In the genomic region with DNA sequence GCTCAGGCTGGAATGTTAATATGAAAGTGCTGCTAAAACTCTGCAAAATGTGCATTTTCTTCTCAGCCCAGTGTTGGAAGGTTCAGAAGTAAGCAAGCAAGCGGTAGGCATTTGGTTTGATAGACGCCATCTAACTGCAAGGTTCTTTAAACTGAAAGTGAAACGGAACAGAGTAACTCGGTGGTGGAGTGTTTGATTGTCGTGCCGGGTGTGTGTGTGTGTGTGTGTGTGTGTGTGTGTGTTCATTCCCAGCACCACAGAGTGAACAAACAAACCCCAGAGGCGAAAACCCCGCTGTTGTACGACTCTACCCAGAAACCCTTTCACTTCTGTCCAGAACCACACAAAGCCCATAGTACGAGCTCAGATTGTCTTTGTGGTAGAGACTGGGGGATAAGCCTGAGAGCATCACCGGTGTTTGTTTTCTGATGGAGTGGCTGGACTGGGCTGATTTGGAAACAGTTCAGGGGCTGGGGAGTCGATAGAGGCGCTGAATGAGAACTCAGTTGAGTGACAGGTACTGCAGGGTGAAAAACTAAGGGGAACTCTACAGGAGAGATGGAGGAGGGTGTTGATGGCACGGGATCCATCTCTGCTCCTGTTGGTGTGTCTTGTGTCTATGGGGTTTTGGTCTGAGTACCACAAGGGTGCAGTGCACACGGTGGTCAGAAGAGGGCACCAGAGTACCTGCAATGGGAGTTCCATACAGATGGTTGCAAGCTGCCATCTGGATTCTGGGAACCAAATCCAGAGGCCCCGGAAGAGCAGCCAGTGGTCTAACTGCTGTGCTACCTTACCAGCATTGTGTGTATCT, we compare ENCODE assay signal across 7 mouse cellular contexts. TPM values are rescaled to one million over a fixed set of nuclear protein-coding genes. Genes with fewer than 3 reads are reported as not detected.
DNase-seq lines count a peak whose midpoint lies in the region; ATAC-seq and TF ChIP-seq lines count a peak whose summit lies in the region.

No protein-coding gene starts in this region.

- WGBS in embryonic facial prominence, embryonic 11.5 days, result 12% methylated on average over 16 of the region's 16 CpGs
- WGBS in kidney, adult 2 months, result 3% methylated on average over 16 of the region's 16 CpGs
- WGBS in limb, embryonic 12.5 days, result 14% methylated on average over 16 of the region's 16 CpGs
- 7% methylated on average over 16 of the region's 16 CpGs for WGBS in midbrain, embryonic 15.5 days
- WGBS in spleen, adult 2 months, result 3% methylated on average over 16 of the region's 16 CpGs

- peak overlapping the region; percentile 67 for H3K9ac ChIP-seq in embryonic facial prominence, embryonic 11.5 days (replicated peaks; ENCODE audit: low read length)
- H3K9ac ChIP-seq in limb, embryonic 12.5 days (replicated peaks), result peak overlapping the region; percentile 79
- peak overlapping the region; percentile 84 for H3K9ac ChIP-seq in midbrain, embryonic 15.5 days

- ATAC-seq in embryonic facial prominence, embryonic 11.5 days (replicated peaks; ENCODE audit: insufficient number of reproducible peaks, low FRiP score, low TSS enrichment, low read depth), result peak; percentile 58; the same call in 1 of the 2 replicates
- ATAC-seq in limb, embryonic 12.5 days (ENCODE audit: insufficient number of reproducible peaks, insufficient read depth, low FRiP score, low TSS enrichment, low read depth), result peak; percentile 24; the same call in 1 of the 2 replicates
- ATAC-seq in midbrain, embryonic 15.5 days (replicated peaks), result peak; percentile 43; the same call in 1 of the 2 replicates

- DNase-seq in adrenal gland, postnatal 14 days, result peak; percentile 92
- DNase-seq in embryonic facial prominence, embryonic 11.5 days (ENCODE audit: low spot score), result peak; percentile 93
- DNase-seq in heart, adult 18-20 months, result peak; percentile 85 to 93
- DNase-seq in kidney, adult 2 months, result peak; percentile 92
- peak; percentile 74 to 77 for DNase-seq in spleen, adult 2 months (ENCODE audit: low read depth in 1 of 2, low spot score in 2 of 2)

- H3K4me1 ChIP-seq in embryonic facial prominence, embryonic 11.5 days (ENCODE audit: control insufficient read depth, insufficient read depth, low read length), result no peaks in the 10 kb centered on the region
- no peaks in the 10 kb centered on the region; the same call in 1 of the 2 replicates for H3K4me1 ChIP-seq in kidney, adult 2 months (ENCODE audit: control insufficient read depth, insufficient read depth, low read length)
- H3K4me1 ChIP-seq in limb, embryonic 12.5 days (replicated peaks), result peaks cover 6% of the 10 kb centered on the region; the same call in 1 of the 2 replicates
- H3K4me1 ChIP-seq in midbrain, embryonic 15.5 days, result peaks cover 15% of the 10 kb centered on the region
- peaks cover 7% of the 10 kb centered on the region; the same call in 1 of the 2 replicates for H3K4me1 ChIP-seq in spleen, adult 2 months (ENCODE audit: control insufficient read depth, insufficient read depth, insufficient read length)

- peaks cover 5% of the 10 kb centered on the region; the same call in 1 of the 2 replicates for H3K36me3 ChIP-seq in embryonic facial prominence, embryonic 11.5 days (replicated peaks; ENCODE audit: control insufficient read depth, insufficient read depth, low read depth, low read length)
- no peaks in the 10 kb centered on the region; the same call in 1 of the 2 replicates for H3K36me3 ChIP-seq in kidney, adult 2 months (ENCODE audit: control insufficient read depth, insufficient read depth, low read length)
- peaks cover 31% of the 10 kb centered on the region for H3K36me3 ChIP-seq in limb, embryonic 12.5 days
- peaks cover 11% of the 10 kb centered on the region; the same call in 1 of the 2 replicates for H3K36me3 ChIP-seq in midbrain, embryonic 15.5 days (replicated peaks)
- peaks cover 22% of the 10 kb centered on the region for H3K36me3 ChIP-seq in spleen, adult 2 months (ENCODE audit: control insufficient read depth, insufficient read depth, low read length)

- peak; percentile 98 for TF ChIP-seq CTCF in kidney, adult 2 months (conservative IDR thresholded peaks at IDR 0.05; ENCODE audit: insufficient read depth, insufficient read length, low read depth, low read length)
- TF ChIP-seq CTCF in spleen, adult 2 months (IDR thresholded peaks at IDR 0.05; ENCODE audit: extremely low read depth, insufficient read depth, insufficient read length, insufficient replicate concordance), result peak; percentile 76; the same call in 1 of the 2 replicates

- TF ChIP-seq POLR2A in kidney, adult 2 months (IDR thresholded peaks at IDR 0.05; ENCODE audit: low read depth, low read length), result no peak
- no peak for TF ChIP-seq POLR2A in spleen, adult 2 months (IDR thresholded peaks at IDR 0.05; ENCODE audit: low read depth, low read length)

- H3K9me3 ChIP-seq in embryonic facial prominence, embryonic 11.5 days (replicated peaks; ENCODE audit: control insufficient read depth, low read length), result no peaks in the 10 kb centered on the region
- H3K9me3 ChIP-seq in limb, embryonic 12.5 days, result peaks cover 11% of the 10 kb centered on the region; the same call in 1 of the 2 replicates
- H3K9me3 ChIP-seq in midbrain, embryonic 15.5 days, result no peaks in the 10 kb centered on the region

- H3K4me3 ChIP-seq in embryonic facial prominence, embryonic 11.5 days (ENCODE audit: low read depth, low read length), result peak overlapping the region; percentile 68
- peak overlapping the region; percentile 73 for H3K4me3 ChIP-seq in kidney, adult 2 months (ENCODE audit: insufficient read depth, low read depth, low read length)
- H3K4me3 ChIP-seq in limb, embryonic 12.5 days (replicated peaks), result peak overlapping the region; percentile 76
- peak overlapping the region; percentile 96 for H3K4me3 ChIP-seq in midbrain, embryonic 15.5 days
- H3K4me3 ChIP-seq in spleen, adult 2 months (ENCODE audit: extremely low read depth, insufficient read depth, insufficient read length), result peak overlapping the region; percentile 91

- no peak overlapping the region for H3K27ac ChIP-seq in embryonic facial prominence, embryonic 11.5 days (replicated peaks; ENCODE audit: low read depth, low read length)
- H3K27ac ChIP-seq in kidney, adult 2 months (ENCODE audit: insufficient read depth, low read depth, low read length), result peak overlapping the region; percentile 19
- peak overlapping the region; percentile 32; the same call in 1 of the 2 replicates for H3K27ac ChIP-seq in limb, embryonic 12.5 days
- peak overlapping the region; percentile 77 for H3K27ac ChIP-seq in midbrain, embryonic 15.5 days
- peak overlapping the region; percentile 81 for H3K27ac ChIP-seq in spleen, adult 2 months (ENCODE audit: insufficient read depth, low read length)

- H3K4me2 ChIP-seq in embryonic facial prominence, embryonic 11.5 days (ENCODE audit: low read depth, low read length), result peak overlapping the region; percentile 79
- H3K4me2 ChIP-seq in limb, embryonic 12.5 days, result peak overlapping the region; percentile 97
- H3K4me2 ChIP-seq in midbrain, embryonic 15.5 days, result peak overlapping the region; percentile 97

- no peaks in the 10 kb centered on the region for H3K27me3 ChIP-seq in embryonic facial prominence, embryonic 11.5 days (ENCODE audit: control insufficient read depth, insufficient read depth, low read length)
- H3K27me3 ChIP-seq in kidney, adult 2 months (replicated peaks; ENCODE audit: control insufficient read depth, insufficient read depth, low read length), result no peaks in the 10 kb centered on the region
- H3K27me3 ChIP-seq in limb, embryonic 12.5 days, result no peaks in the 10 kb centered on the region; the same call in 1 of the 2 replicates
- H3K27me3 ChIP-seq in midbrain, embryonic 15.5 days (replicated peaks), result no peaks in the 10 kb centered on the region
- H3K27me3 ChIP-seq in spleen, adult 2 months (ENCODE audit: control insufficient read depth, insufficient read depth, low read length), result no peaks in the 10 kb centered on the region

RNA-seq across cellular contexts. Expression of a gene that starts 0.9 kb away (rescaled TPM):
- 45.4 and 48.0 TPM in 2 replicates for total RNA-seq in adrenal gland, postnatal 14 days (2021)
- polyA plus RNA-seq in embryonic facial prominence, embryonic 11.5 days (2014; fragmentation: Nextera tagmentation; extraction: Ambion mirVana), result 41.8 and 44.2 TPM in 2 replicates
- 10 to 100 TPM; 23.9 to 26.6 TPM for total RNA-seq in heart, adult 18-20 months (2021)
- polyA plus RNA-seq in kidney, adult 2 months (2012; rRNA removed), result 21.0 and 27.4 TPM in 2 replicates
- polyA plus RNA-seq in limb, embryonic 12.5 days (2016; fragmentation: Nextera tagmentation; extraction: Ambion mirVana), result 40.9 and 43.2 TPM in 2 replicates
- polyA plus RNA-seq in midbrain, embryonic 15.5 days (2015; fragmentation: Nextera tagmentation; extraction: Ambion mirVana), result 60.4 and 60.8 TPM in 2 replicates
- polyA plus RNA-seq in spleen, adult 2 months (2012; rRNA removed), result 22.6 and 24.7 TPM in 2 replicates

RNA-seq across cellular contexts. Expression of a gene that starts 29.9 kb away (rescaled TPM):
- total RNA-seq in adrenal gland, postnatal 14 days (2021), result 121 and 133 TPM in 2 replicates
- 49.7 and 61.2 TPM in 2 replicates for polyA plus RNA-seq in embryonic facial prominence, embryonic 11.5 days (2014; fragmentation: Nextera tagmentation; extraction: Ambion mirVana)
- 10 to 100 TPM; 69.3 to 72.8 TPM for total RNA-seq in heart, adult 18-20 months (2021)
- polyA plus RNA-seq in kidney, adult 2 months (2012; rRNA removed), result 38.3 and 46.8 TPM in 2 replicates
- polyA plus RNA-seq in limb, embryonic 12.5 days (2016; fragmentation: Nextera tagmentation; extraction: Ambion mirVana), result 52.8 and 56.4 TPM in 2 replicates
- 40.5 and 48.7 TPM in 2 replicates for polyA plus RNA-seq in midbrain, embryonic 15.5 days (2015; fragmentation: Nextera tagmentation; extraction: Ambion mirVana)
- 94.2 and 155 TPM in 2 replicates for polyA plus RNA-seq in spleen, adult 2 months (2012; rRNA removed)

RNA-seq across cellular contexts. Expression of a gene that starts 44.9 kb away (rescaled TPM):
- total RNA-seq in adrenal gland, postnatal 14 days (2021), result 2.4 and 3.1 TPM in 2 replicates
- 1.8 and 2.1 TPM in 2 replicates for polyA plus RNA-seq in embryonic facial prominence, embryonic 11.5 days (2014; fragmentation: Nextera tagmentation; extraction: Ambion mirVana)
- 1 to 10 TPM; 2.7 to 3.5 TPM for total RNA-seq in heart, adult 18-20 months (2021)
- polyA plus RNA-seq in kidney, adult 2 months (2012; rRNA removed), result 24.7 and 26.3 TPM in 2 replicates
- polyA plus RNA-seq in limb, embryonic 12.5 days (2016; fragmentation: Nextera tagmentation; extraction: Ambion mirVana), result 4.4 TPM in 2 replicates
- 12.7 and 14.2 TPM in 2 replicates for polyA plus RNA-seq in midbrain, embryonic 15.5 days (2015; fragmentation: Nextera tagmentation; extraction: Ambion mirVana)
- polyA plus RNA-seq in spleen, adult 2 months (2012; rRNA removed), result 0.86 and 0.90 TPM in 2 replicates

RNA-seq across cellular contexts. Expression of a gene that starts 57.1 kb away (rescaled TPM):
- 103 and 113 TPM in 2 replicates for total RNA-seq in adrenal gland, postnatal 14 days (2021)
- polyA plus RNA-seq in embryonic facial prominence, embryonic 11.5 days (2014; fragmentation: Nextera tagmentation; extraction: Ambion mirVana), result 142 and 144 TPM in 2 replicates
- total RNA-seq in heart, adult 18-20 months (2021), result 10 to 100 TPM; 52.6 to 56.0 TPM
- polyA plus RNA-seq in kidney, adult 2 months (2012; rRNA removed), result 111 and 134 TPM in 2 replicates
- 137 and 141 TPM in 2 replicates for polyA plus RNA-seq in limb, embryonic 12.5 days (2016; fragmentation: Nextera tagmentation; extraction: Ambion mirVana)
- polyA plus RNA-seq in midbrain, embryonic 15.5 days (2015; fragmentation: Nextera tagmentation; extraction: Ambion mirVana), result 139 and 146 TPM in 2 replicates
- polyA plus RNA-seq in spleen, adult 2 months (2012; rRNA removed), result 75.4 and 94.8 TPM in 2 replicates
